Mouse (Mus musculus) megakaryocyte, embryonic 14.5 days (primary cell): ENCODE results near the gene Fzd5. TPM values are rescaled to one million over a fixed set of nuclear protein-coding genes. Genes with fewer than 3 reads are reported as not detected.

Source experiments
- H3K27me3 ChIP-seq: replicated peaks from 2 replicates; pipeline ENCODE3; 2012; ENCODE audit warnings: inconsistent platforms
- H3K36me3 ChIP-seq: replicated peaks from 2 replicates; pipeline ENCODE3; 2012; ENCODE audit warnings: low read length, inconsistent platforms, mixed read lengths
- H3K4me1 ChIP-seq: 2 replicates; pipeline ENCODE4 v1.6.1; 2012; ENCODE audit warnings: inconsistent platforms
- H3K4me3 ChIP-seq: replicated peaks from 2 replicates; pipeline ENCODE3; 2012; ENCODE audit warnings: moderate library complexity, mild to moderate bottlenecking, inconsistent platforms
- H3K9me3 ChIP-seq: 2 replicates; pipeline ENCODE4 v1.6.1; 2012; ENCODE audit warnings: inconsistent platforms
- FLI1 ChIP-seq: IDR thresholded peaks from 2 replicates; pipeline ENCODE4 v1.6.1; 2012; ENCODE audit warnings: low read length, inconsistent platforms, mixed read lengths
- GATA1 ChIP-seq: IDR thresholded peaks from 3 replicates; pipeline ENCODE4 v1.6.1; 2012; ENCODE audit warnings: mixed read lengths, low read length, inconsistent platforms, borderline replicate concordance
- polyA plus RNA-seq: library from polyadenylated mRNA; stranded (reverse); fragments of >175 nt; gene quantifications from 2 replicates; pipeline ENCODE4 v1.2.3, GENCODE M21; 2012; ENCODE audit warnings: low replicate concordance; ENCODE audit not compliant: insufficient read depth

Gene Fzd5
- polyA plus RNA-seq, 1 experiment: 0.75 TPM

DNA sequence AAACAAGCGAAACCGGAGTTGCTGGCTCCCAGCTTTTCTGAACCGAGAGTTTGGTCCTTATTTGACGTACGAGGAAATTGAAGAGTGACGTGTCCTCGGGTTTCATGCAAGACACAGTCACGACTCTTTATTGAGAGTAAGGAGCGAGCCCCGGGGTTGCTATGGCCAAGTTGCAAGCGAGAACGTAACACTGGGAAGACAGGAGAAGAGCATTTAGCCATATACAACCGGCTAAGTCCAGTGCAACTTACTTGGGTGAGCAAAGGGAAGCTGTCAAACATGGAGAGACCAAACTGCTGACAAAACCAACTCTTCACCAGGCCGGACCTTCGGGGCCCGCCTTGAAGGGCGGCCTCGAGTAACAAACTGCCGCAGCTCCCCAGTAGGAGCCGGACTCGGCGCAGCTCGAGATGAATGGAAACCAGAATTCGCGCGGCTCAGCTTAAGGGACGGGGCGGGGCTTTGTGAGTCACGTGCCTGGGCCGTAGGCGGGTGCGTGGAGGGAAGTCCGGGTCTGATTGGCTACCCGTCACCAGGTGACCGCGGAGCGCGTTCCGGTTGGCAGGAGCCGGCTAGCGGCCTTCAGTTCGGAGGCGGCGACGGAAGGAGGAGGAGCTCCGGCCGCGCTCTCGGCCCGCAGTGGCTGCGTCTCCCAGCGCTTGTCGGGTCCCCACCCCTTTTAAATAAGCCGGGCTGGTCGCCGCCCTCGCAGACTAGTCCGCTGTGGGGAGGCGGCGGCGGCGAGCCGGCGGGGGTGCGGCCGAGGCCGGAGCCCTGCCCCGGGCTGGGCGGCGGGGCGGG, 47.1 kb downstream of the Fzd5 start, which contains the start of gene Ccnyl1:
Gene Ccnyl1, plus strand, starts transcription at position 243 of the 801 bp plus-strand sequence.
- Histone ChIP-seq H3K4me3 (peak within 1 kb of the TSS; percentile 94), H3K36me3 (no peaks in the 10 kb centered on the region), H3K9me3 (no peaks in the 10 kb centered on the region), H3K27me3 (peaks cover 4% of the 10 kb centered on the region), H3K4me1 (peaks cover 41% of the 10 kb centered on the region)
- TF ChIP-seq FLI1: no peak
- TF ChIP-seq GATA1: no peak

DNA sequence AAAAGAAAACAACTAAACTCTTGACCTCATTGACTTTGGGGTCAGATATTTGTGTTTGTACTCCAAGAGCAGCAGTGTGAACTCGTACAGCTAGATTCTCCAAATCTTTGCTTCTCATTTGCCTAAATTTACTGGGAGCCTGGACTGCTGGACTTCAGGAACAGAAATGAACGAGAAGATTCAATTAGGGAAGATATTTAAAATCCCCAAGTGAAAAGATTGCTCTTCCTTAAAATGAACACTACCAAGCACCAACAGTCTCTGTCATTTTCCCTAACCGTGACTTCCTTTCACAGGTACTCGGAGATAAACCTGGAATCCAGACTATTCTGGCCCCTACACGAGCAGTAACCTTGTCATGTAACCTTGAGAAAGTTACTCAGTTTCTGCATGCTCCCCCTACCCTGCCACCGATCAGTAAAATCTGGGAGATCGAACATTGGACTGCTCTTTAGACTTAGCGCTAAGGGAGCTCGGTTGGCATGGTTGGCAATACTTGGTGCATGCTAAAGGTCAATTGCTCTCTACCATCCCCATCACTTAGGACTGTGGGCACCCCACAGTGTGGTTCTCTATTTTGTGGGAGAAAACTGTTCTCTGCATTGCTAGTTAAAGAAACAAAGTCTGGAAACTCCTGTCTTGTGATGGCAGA, 47.9 kb downstream of the Fzd5 start:
- Histone ChIP-seq H3K36me3 (no peaks in the 10 kb centered on the region), H3K4me1 (peaks cover 41% of the 10 kb centered on the region), H3K27me3 (peaks cover 4% of the 10 kb centered on the region), H3K4me3 (peak overlapping the region; percentile 94), H3K9me3 (no peaks in the 10 kb centered on the region)
- TF ChIP-seq GATA1 (no peak), FLI1 (no peak)

DNA sequence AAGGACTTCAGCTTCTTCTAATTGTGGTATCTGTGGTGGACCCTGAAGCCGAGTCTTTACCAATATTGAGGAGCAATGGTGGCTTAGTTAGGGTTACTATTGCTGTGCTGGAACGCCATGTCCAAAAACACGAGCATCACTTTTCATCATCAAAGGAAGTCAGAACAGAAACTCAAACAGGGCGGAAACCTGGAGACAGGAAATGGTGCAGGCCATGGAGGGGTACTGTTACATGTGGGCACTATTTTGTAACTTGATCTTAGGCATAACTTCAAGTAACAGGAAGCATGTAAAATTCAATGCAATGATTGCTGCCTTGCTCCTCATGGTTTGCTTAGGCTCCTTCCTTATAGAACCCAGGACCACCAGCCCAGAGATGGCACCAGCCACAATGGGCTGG, 49.5 kb downstream of the Fzd5 start:
- H3K36me3 ChIP-seq: no peaks in the 10 kb centered on the region
- H3K4me1 ChIP-seq: peaks cover 41% of the 10 kb centered on the region
- TF ChIP-seq GATA1 (no peak), FLI1 (no peak)
- no peak overlapping the region for H3K4me3 ChIP-seq
- H3K9me3 ChIP-seq: no peaks in the 10 kb centered on the region
- peaks cover 3% of the 10 kb centered on the region for H3K27me3 ChIP-seq

DNA sequence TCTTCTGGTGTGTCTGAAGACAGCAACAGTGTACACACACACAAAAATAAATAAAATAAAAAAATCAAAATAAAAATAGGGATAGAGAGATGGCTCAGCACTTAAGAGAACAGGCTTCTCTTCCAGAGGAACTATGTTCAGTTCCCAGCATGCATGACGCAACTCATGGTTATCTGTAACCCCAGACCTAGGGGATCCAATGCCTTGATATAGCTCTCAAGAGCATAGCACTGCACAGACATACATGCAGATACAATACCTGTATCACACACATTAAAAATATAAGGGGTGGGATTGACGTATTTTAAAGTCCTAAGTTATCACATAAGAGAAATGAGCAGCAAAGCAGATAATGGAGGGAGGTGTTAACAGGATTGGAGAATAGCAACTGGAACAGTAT, 53.1 kb downstream of the Fzd5 start:
- Histone ChIP-seq H3K9me3 (no peaks in the 10 kb centered on the region), H3K36me3 (no peaks in the 10 kb centered on the region), H3K27me3 (no peaks in the 10 kb centered on the region), H3K4me1 (peaks cover 35% of the 10 kb centered on the region), H3K4me3 (no peak overlapping the region)
- TF ChIP-seq FLI1: no peak
- TF ChIP-seq GATA1: no peak

DNA sequence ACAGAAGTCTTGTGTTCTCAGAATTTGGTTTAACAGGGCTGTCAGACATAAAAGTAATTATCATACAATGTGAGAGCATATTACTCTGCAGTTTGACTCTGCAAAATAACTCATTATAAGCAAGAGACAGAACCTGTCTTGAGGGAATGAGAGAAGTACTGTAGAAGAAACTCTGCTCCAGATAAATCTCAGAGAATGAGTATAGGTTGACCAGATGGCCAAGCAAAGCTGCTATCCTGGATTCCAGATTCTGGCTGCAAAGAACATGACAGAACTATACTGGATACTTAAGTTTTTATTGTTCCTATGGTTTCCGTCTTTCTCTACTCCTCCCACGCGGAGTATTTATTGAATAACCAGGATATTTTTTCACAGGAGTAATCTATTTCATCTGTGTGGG, 54.5 kb downstream of the Fzd5 start:
- H3K36me3 ChIP-seq: no peaks in the 10 kb centered on the region
- no peak overlapping the region for H3K4me3 ChIP-seq
- TF ChIP-seq GATA1 (no peak), FLI1 (no peak)
- no peaks in the 10 kb centered on the region for H3K9me3 ChIP-seq
- H3K4me1 ChIP-seq: peaks cover 29% of the 10 kb centered on the region
- H3K27me3 ChIP-seq: no peaks in the 10 kb centered on the region

DNA sequence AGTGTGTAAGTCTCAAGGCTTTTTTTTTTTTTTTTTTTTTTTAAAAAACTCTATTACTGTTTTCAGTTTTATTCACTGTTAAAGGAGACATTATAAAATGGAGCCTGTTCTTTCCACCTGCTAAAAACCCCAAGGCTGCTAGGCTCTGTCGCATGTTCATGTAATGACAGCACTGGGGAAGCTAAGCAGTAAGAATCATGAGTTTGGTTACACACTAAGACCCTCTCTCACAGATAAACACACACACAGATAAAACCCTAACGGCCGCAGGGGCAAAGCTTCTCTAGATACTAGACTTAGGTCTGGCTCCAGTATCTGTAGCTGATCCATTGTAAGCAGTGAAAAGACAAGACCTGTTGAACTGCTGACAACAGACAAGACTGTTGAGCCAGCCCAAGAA, 56.1 kb downstream of the Fzd5 start:
- TF ChIP-seq FLI1: no peak
- no peak for TF ChIP-seq GATA1
- no peaks in the 10 kb centered on the region for H3K9me3 ChIP-seq
- H3K4me1 ChIP-seq: peaks cover 26% of the 10 kb centered on the region
- no peaks in the 10 kb centered on the region for H3K36me3 ChIP-seq
- no peaks in the 10 kb centered on the region for H3K27me3 ChIP-seq
- no peak overlapping the region for H3K4me3 ChIP-seq

Other genes with a start within 250 kb of the Fzd5 start
- gene Creb1, start 205.1 kb downstream of the Fzd5 start, polyA plus RNA-seq: 1.7 and 2.1 TPM in 2 replicates
- 2.6 and 9.7 TPM in 2 replicates for gene Mettl21a, start 120.5 kb downstream of the Fzd5 start, polyA plus RNA-seq
- 6.6 and 10.6 TPM in 2 replicates for gene Ccnyl1, start 47.3 kb downstream of the Fzd5 start, polyA plus RNA-seq
- 0.89 TPM in 1 of 2 replicates, not detected in the other for gene Plekhm3, start 219.1 kb upstream of the Fzd5 start, polyA plus RNA-seq